Mouse (Mus musculus): Measurements from ENCODE around the gene Ankrd44. TPM values are rescaled to one million over a fixed set of nuclear protein-coding genes. Genes with fewer than 3 reads are reported as not detected.

The Ankrd44 gene
- polyA plus RNA-seq, 1 experiment = 3.7 TPM

DNA sequence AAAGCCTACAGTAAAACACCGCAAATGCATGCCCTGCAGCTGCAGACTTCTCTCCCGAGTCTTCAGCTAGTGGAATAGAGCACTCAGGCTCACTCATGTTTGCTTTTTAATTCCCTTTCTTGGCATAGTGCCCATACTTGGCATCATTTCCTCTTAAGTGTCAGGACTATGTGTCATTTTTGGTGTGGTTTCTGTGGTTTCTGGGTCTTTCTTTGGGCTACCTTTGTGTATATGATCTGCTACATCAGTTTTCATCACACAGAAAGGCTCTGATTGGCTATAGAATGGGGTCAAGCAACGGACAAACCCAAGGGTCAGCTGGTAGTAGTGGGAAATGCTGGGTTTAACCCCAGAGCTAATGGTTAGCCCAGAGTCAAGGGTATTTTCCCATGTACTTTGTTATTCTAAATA lies 278.8 kb downstream of the Ankrd44 start:
- WGBS = 48% methylated on average over 3 of the region's 3 CpGs
- no peaks in the 10 kb centered on the region; the same call in 1 of the 2 replicates for H3K36me3 ChIP-seq (ENCODE audit: control insufficient read depth, insufficient read depth, low read length)
- no peak overlapping the region for H3K4me3 ChIP-seq (ENCODE audit: low read depth, low read length)
- H3K27me3 ChIP-seq (ENCODE audit: control insufficient read depth, insufficient read depth, low read length) = no peaks in the 10 kb centered on the region
- H3K4me1 ChIP-seq (ENCODE audit: control insufficient read depth, insufficient read depth, insufficient read length, low read length) = no peaks in the 10 kb centered on the region
- no peak overlapping the region for H3K27ac ChIP-seq (ENCODE audit: insufficient read depth, low read depth, low read length)
- TF ChIP-seq CTCF (IDR thresholded peaks at IDR 0.05; ENCODE audit: extremely low read depth, insufficient read length, insufficient replicate concordance, low read depth, low read length) (no peak), POLR2A (IDR thresholded peaks at IDR 0.05; ENCODE audit: low read depth, low read length) (no peak)

DNA sequence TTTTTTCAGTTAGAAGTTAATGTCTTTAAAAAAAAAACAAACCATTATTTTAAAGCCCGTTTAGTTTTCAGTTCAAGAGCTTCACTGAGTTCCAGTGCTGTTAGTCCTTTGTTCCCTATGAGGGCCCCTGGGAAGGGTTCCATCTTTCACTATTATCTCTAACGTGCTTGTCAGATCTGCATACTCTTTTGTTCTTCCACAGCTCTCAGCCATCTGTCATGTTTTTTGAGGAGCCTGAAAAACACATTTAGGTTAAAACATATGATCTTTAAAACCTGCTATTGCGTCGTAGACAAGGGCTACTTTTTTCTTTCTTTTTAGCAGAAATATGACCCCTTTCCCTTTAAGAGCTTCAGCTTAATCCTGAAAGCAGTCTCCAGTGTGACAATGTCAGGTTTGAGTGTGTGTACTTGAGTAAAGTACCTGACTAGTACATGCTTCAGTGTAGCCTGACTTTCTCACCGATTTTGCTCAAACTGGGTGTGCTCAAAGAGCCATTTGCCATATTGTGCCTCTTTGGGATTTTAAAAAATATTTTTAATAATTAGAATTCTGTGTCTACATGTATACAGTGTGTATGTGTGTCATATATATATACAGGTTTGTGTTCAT lies 285.9 kb downstream of the Ankrd44 start:
- no peaks in the 10 kb centered on the region for H3K4me1 ChIP-seq (ENCODE audit: control insufficient read depth, insufficient read depth, insufficient read length, low read length)
- H3K27ac ChIP-seq (ENCODE audit: insufficient read depth, low read depth, low read length) = no peak overlapping the region
- no peak overlapping the region for H3K4me3 ChIP-seq (ENCODE audit: low read depth, low read length)
- H3K27me3 ChIP-seq (ENCODE audit: control insufficient read depth, insufficient read depth, low read length) = no peaks in the 10 kb centered on the region
- 60% methylated on average over 5 of the region's 5 CpGs for WGBS
- no peak for TF ChIP-seq POLR2A (IDR thresholded peaks at IDR 0.05; ENCODE audit: low read depth, low read length)
- no peak for TF ChIP-seq CTCF (IDR thresholded peaks at IDR 0.05; ENCODE audit: extremely low read depth, insufficient read length, insufficient replicate concordance, low read depth, low read length)
- no peaks in the 10 kb centered on the region; the same call in 1 of the 2 replicates for H3K36me3 ChIP-seq (ENCODE audit: control insufficient read depth, insufficient read depth, low read length)

DNA sequence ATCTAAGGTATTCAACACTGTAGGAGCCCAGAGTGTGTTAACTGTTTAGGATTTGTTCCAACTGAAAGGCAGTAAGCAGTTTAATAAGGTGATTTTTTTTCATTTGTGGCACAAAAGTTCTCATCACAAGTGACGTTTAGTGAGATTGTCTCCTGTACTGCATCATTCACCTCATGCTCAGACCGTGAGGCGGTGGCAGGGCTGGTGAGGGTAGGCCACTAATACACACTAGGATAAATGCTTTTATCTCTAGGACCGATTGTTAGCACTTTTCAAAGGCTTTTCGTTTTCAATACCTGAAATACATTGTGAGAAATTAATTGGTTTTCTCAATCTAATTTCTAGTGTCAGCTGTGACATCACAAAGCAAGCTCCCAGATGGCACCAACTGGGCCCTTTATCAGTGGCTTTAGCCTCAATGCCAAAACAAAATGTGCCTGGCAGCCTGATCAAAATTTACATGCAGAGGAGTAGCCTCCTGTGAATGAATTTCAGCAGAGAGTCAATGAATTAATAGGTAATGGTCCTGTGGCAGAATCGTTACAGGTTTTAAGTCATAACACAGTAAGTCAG lies 286.6 kb downstream of the Ankrd44 start:
- TF ChIP-seq CTCF (IDR thresholded peaks at IDR 0.05; ENCODE audit: extremely low read depth, insufficient read length, insufficient replicate concordance, low read depth, low read length) (no peak), POLR2A (IDR thresholded peaks at IDR 0.05; ENCODE audit: low read depth, low read length) (no peak)
- Histone ChIP-seq H3K27ac (ENCODE audit: insufficient read depth, low read depth, low read length) (no peak overlapping the region), H3K36me3 (ENCODE audit: control insufficient read depth, insufficient read depth, low read length) (no peaks in the 10 kb centered on the region; the same call in 1 of the 2 replicates), H3K4me1 (ENCODE audit: control insufficient read depth, insufficient read depth, insufficient read length, low read length) (no peaks in the 10 kb centered on the region), H3K27me3 (ENCODE audit: control insufficient read depth, insufficient read depth, low read length) (no peaks in the 10 kb centered on the region), H3K4me3 (ENCODE audit: low read depth, low read length) (no peak overlapping the region)
- 81% methylated on average over 6 of the region's 6 CpGs for WGBS

DNA sequence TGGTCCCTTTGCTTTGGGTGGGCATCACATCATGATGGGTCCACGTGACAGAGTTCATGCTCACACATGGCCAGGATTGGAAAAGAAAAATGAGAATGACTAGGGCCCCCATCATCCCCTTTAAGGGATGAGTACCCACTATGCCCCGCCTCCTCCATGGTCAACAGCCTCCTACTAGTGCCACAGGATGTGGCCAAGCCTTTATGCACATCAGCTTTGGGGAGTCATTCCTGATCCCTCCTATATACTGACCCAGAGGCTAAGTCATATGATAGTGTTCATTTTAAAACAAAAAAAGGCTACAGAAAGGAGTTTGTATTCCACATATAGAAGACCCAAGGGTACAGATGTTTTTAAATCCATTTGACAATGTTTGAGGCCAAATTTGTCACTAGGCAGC lies 287.1 kb downstream of the Ankrd44 start:
- Histone ChIP-seq H3K4me3 (ENCODE audit: low read depth, low read length) (no peak overlapping the region), H3K27me3 (ENCODE audit: control insufficient read depth, insufficient read depth, low read length) (no peaks in the 10 kb centered on the region), H3K4me1 (ENCODE audit: control insufficient read depth, insufficient read depth, insufficient read length, low read length) (no peaks in the 10 kb centered on the region), H3K36me3 (ENCODE audit: control insufficient read depth, insufficient read depth, low read length) (no peaks in the 10 kb centered on the region; the same call in 1 of the 2 replicates), H3K27ac (ENCODE audit: insufficient read depth, low read depth, low read length) (no peak overlapping the region)
- 90% methylated on average over 2 of the region's 2 CpGs for WGBS
- TF ChIP-seq POLR2A (IDR thresholded peaks at IDR 0.05; ENCODE audit: low read depth, low read length) = no peak
- TF ChIP-seq CTCF (IDR thresholded peaks at IDR 0.05; ENCODE audit: extremely low read depth, insufficient read length, insufficient replicate concordance, low read depth, low read length) = no peak

DNA sequence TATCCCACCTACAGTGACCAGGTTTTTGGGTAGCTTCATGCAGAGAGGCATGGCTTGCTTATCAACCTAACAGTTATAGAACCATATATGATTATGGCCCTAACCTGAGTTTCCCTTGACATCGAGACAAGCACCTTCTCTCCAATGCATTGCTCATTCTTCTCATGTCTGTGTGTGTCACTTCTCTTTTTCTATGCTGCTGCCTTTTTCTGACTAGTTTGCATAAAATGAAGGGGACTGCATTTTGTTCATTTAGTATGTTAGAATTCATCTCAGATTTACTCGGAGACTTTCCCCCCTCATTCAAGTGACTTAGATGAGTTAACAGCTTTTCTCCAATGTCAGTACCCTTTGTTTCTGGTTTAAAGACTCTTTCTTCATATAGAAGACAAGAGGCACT lies 288.8 kb downstream of the Ankrd44 start:
- H3K4me1 ChIP-seq (ENCODE audit: control insufficient read depth, insufficient read depth, insufficient read length, low read length) = no peaks in the 10 kb centered on the region
- no peaks in the 10 kb centered on the region for H3K27me3 ChIP-seq (ENCODE audit: control insufficient read depth, insufficient read depth, low read length)
- H3K27ac ChIP-seq (ENCODE audit: insufficient read depth, low read depth, low read length) = no peak overlapping the region
- H3K36me3 ChIP-seq (ENCODE audit: control insufficient read depth, insufficient read depth, low read length) = no peaks in the 10 kb centered on the region
- no peak for TF ChIP-seq POLR2A (IDR thresholded peaks at IDR 0.05; ENCODE audit: low read depth, low read length)
- no peak for TF ChIP-seq CTCF (IDR thresholded peaks at IDR 0.05; ENCODE audit: extremely low read depth, insufficient read length, insufficient replicate concordance, low read depth, low read length)
- no peak overlapping the region for H3K4me3 ChIP-seq (ENCODE audit: low read depth, low read length)
- 94% methylated on average over 2 of the region's 2 CpGs for WGBS

DNA sequence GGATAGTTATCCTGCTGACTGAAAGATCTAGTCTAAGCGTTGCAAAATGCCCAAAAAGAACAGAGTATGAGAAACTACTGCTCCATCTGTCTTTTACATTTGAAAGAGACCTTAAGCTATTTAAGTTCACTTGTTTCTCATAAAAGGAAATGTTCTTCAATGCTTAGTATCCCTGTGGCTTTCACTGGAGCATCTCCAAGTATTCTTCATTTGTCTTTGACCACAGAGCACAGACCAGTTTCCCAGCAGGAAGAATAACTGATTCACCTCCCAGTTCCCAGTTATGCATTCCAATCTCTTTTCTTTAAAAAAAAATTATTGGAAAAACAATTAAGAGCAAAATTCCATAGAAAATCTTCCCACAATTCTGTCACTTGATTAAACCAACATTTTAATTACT lies 297.1 kb downstream of the Ankrd44 start:
- Histone ChIP-seq H3K4me1 (ENCODE audit: control insufficient read depth, insufficient read depth, insufficient read length, low read length) (no peaks in the 10 kb centered on the region), H3K27me3 (ENCODE audit: control insufficient read depth, insufficient read depth, low read length) (no peaks in the 10 kb centered on the region), H3K27ac (ENCODE audit: insufficient read depth, low read depth, low read length) (no peak overlapping the region), H3K36me3 (ENCODE audit: control insufficient read depth, insufficient read depth, low read length) (no peaks in the 10 kb centered on the region), H3K4me3 (ENCODE audit: low read depth, low read length) (no peak overlapping the region)
- 76% methylated on average over 1 of the region's 1 CpGs for WGBS
- no peak for TF ChIP-seq POLR2A (IDR thresholded peaks at IDR 0.05; ENCODE audit: low read depth, low read length)
- TF ChIP-seq CTCF (IDR thresholded peaks at IDR 0.05; ENCODE audit: extremely low read depth, insufficient read length, insufficient replicate concordance, low read depth, low read length) = no peak

DNA sequence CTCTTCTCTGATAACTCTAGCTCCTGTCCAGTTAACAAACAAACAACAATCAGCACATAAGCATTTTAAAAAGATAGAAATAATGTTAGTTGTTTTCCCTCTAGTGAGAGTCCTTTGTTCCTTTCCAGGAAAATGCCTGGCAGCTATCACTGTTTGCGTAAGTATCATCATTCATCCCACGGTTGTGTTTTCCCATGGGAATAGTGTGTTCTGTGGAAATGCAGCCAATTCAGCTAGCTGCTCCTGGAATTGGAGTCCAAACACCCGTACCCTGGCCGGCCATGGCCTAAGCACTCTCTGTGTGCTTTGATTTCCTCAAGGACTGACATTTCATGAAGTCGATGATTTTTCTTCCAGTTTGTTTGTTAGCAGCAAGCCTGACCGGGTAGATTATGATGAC lies 311.2 kb downstream of the Ankrd44 start:
- no peaks in the 10 kb centered on the region for H3K36me3 ChIP-seq (ENCODE audit: control insufficient read depth, insufficient read depth, low read length)
- 80% methylated on average over 6 of the region's 6 CpGs for WGBS
- H3K4me3 ChIP-seq (ENCODE audit: low read depth, low read length) = no peak overlapping the region
- H3K27me3 ChIP-seq (ENCODE audit: control insufficient read depth, insufficient read depth, low read length) = no peaks in the 10 kb centered on the region
- peaks cover 10% of the 10 kb centered on the region; the same call in 1 of the 2 replicates for H3K4me1 ChIP-seq (ENCODE audit: control insufficient read depth, insufficient read depth, insufficient read length, low read length)
- no peak overlapping the region for H3K27ac ChIP-seq (ENCODE audit: insufficient read depth, low read depth, low read length)
- TF ChIP-seq CTCF (IDR thresholded peaks at IDR 0.05; ENCODE audit: extremely low read depth, insufficient read length, insufficient replicate concordance, low read depth, low read length) (no peak), POLR2A (IDR thresholded peaks at IDR 0.05; ENCODE audit: low read depth, low read length) (no peak)

All from small intestine, adult 2 months (tissue).